Mouse (Mus musculus): Measurements from ENCODE around the gene Sc5d.

Sc5d gene

GRCm38 (mm10) chr9:42264145-42264544, at the start of gene Sc5d:
Gene Sc5d (minus strand): TSS chr9:42264256.
- DNase-seq (ENCODE audit: low read depth, low spot score) = peak; percentile 86

- no peak for DNase-seq (ENCODE audit: low read depth, low spot score)
Measured at GRCm38 (mm10) chr9:42311311-42311710, 47.3 kb upstream of the Sc5d start.

GRCm38 (mm10) chr9:42303894-42304293, 39.8 kb upstream of the Sc5d start:
- no peak for DNase-seq (ENCODE audit: low read depth, low spot score)

GRCm38 (mm10) chr9:42301082-42301633, 37.1 kb upstream of the Sc5d start:
- no peak for DNase-seq (ENCODE audit: low read depth, low spot score)

GRCm38 (mm10) chr9:42296297-42296922, 32.4 kb upstream of the Sc5d start:
- no peak for DNase-seq (ENCODE audit: low read depth, low spot score)

GRCm38 (mm10) chr9:42294131-42294530, 30.1 kb upstream of the Sc5d start:
- DNase-seq (ENCODE audit: low read depth, low spot score) = no peak

- DNase-seq (ENCODE audit: low read depth, low spot score) = no peak
Measured at GRCm38 (mm10) chr9:42293596-42293995, 29.5 kb upstream of the Sc5d start.

- DNase-seq (ENCODE audit: low read depth, low spot score) = no peak
Measured at GRCm38 (mm10) chr9:42293051-42293450, 29.0 kb upstream of the Sc5d start.

- no peak for DNase-seq (ENCODE audit: low read depth, low spot score)
Measured at GRCm38 (mm10) chr9:42279676-42280075, 15.6 kb upstream of the Sc5d start.

- DNase-seq (ENCODE audit: low read depth, low spot score) = no peak
Measured at GRCm38 (mm10) chr9:42278046-42278445, 14.0 kb upstream of the Sc5d start.

- no peak for DNase-seq (ENCODE audit: low read depth, low spot score)
Measured at GRCm38 (mm10) chr9:42277606-42278005, 13.6 kb upstream of the Sc5d start.

GRCm38 (mm10) chr9:42277162-42277561, 13.1 kb upstream of the Sc5d start:
- DNase-seq (ENCODE audit: low read depth, low spot score) = no peak

- no peak for DNase-seq (ENCODE audit: low read depth, low spot score)
Measured at GRCm38 (mm10) chr9:42275761-42276145, 11.7 kb upstream of the Sc5d start.

- DNase-seq (ENCODE audit: low read depth, low spot score) = no peak
Measured at GRCm38 (mm10) chr9:42275027-42275760, 11.1 kb upstream of the Sc5d start.

GRCm38 (mm10) chr9:42273682-42274296, 9.7 kb upstream of the Sc5d start:
- no peak for DNase-seq (ENCODE audit: low read depth, low spot score)

- DNase-seq (ENCODE audit: low read depth, low spot score) = no peak
Measured at GRCm38 (mm10) chr9:42273174-42273573, 9.1 kb upstream of the Sc5d start.

GRCm38 (mm10) chr9:42272690-42273089, 8.6 kb upstream of the Sc5d start:
- DNase-seq (ENCODE audit: low read depth, low spot score) = no peak

- no peak for DNase-seq (ENCODE audit: low read depth, low spot score)
Measured at GRCm38 (mm10) chr9:42271456-42271855, 7.4 kb upstream of the Sc5d start.

GRCm38 (mm10) chr9:42270617-42271016, 6.6 kb upstream of the Sc5d start:
- no peak for DNase-seq (ENCODE audit: low read depth, low spot score)

- no peak for DNase-seq (ENCODE audit: low read depth, low spot score)
Measured at GRCm38 (mm10) chr9:42270081-42270480, 6.0 kb upstream of the Sc5d start.

GRCm38 (mm10) chr9:42268371-42268770, 4.3 kb upstream of the Sc5d start:
- no peak for DNase-seq (ENCODE audit: low read depth, low spot score)

- no peak for DNase-seq (ENCODE audit: low read depth, low spot score)
Measured at GRCm38 (mm10) chr9:42265309-42265708, 1.3 kb upstream of the Sc5d start.

GRCm38 (mm10) chr9:42263709-42264111, 346 bp downstream of the Sc5d start:
- DNase-seq (ENCODE audit: low read depth, low spot score) = no peak
